Mouse (Mus musculus): ENCODE results near the gene Doc2a.

Gene Doc2a

DNA sequence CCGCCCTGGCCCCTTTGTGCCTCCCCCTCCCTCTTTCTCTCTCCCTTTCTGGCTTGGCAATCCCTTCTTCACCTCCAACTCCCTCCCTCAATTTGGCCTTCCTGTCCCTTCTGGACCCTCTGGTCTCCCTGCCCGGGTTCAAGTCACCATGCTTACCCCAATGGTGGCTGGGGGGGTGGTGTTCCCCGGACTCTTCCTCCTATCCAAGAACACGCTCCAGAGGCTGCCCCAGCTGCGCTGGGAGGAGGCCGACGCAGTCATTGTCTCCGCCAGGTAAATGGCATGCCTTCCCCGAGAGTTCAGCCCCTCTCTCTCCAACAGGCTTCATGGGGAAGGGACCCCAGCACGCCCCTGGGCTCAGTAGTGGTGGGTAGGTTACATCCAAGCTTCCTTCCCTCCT is 23.3 kb upstream of the Doc2a start:
- in situ Hi-C loops (cut with MboI): no loop called here

DNA sequence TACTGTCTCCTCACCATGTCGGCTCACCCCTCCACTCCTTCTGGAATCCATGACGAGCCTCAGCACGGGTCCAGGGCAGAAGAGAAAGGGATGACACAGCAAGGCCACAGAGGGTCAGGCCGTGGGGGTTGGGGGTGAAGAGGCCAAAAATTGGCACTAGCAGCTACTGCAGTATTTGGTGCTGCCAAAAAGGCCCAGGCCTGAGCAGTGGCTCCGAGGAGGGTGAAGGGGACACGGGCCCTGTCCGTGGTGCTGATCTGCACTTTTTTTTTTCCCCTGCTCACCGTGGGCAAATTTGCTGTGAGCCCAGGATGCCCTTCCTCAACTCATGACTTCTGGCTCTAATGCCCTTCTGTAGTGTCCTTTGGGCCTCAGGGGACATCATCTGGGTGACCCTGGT is 21.8 kb upstream of the Doc2a start:
- in situ Hi-C loops (cut with MboI): no loop called here

- in situ Hi-C loops (cut with MboI): no loop called here
Observed at GRCm38 (mm10) chr7:126825952-126826351, 21.3 kb upstream of the Doc2a start.

DNA sequence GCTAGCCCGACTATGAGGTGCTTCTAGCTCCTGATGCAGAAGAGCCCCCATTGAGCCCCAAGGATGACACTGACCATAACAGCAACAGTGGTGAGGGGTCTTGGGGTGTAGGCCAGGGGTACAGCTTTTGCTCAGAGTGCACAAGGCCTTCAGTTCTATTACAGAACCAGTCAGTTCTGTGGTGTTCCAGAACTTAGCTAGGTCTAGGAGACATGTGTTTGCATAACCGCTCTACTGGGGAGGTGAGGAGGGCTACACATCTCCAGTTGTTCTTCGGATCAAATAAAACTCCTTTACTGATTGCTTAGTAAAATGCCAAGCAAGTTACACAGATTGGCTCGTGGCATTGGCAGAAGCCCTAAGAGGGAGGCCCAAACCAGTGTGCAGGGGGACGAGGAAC is 15.7 kb upstream of the Doc2a start, which contains the start of gene 4930451I11Rik:
4930451I11Rik (minus strand) TSS at position 101 of the 400 bp plus-strand sequence.
- in situ Hi-C loops (cut with MboI): loop anchor here (5.0 kb wide), 1 partner anchor 286 kb away; no protein-coding TSS in a partner anchor

GRCm38 (mm10) chr7:126832036-126832598 is 15.1 kb upstream of the Doc2a start:
- in situ Hi-C loops (cut with MboI): loop anchor here (5.0 kb wide), 1 partner anchor 285 kb away; no protein-coding TSS in a partner anchor

GRCm38 (mm10) chr7:126833294-126833693 is 13.9 kb upstream of the Doc2a start:
- in situ Hi-C loops (cut with MboI): loop anchor here (5.0 kb wide), 1 partner anchor 284 kb away; no protein-coding TSS in a partner anchor

- in situ Hi-C loops (cut with MboI): no loop called here
Observed at GRCm38 (mm10) chr7:126843276-126843675, 3.9 kb upstream of the Doc2a start.

GRCm38 (mm10) chr7:126845516-126845915 is 1.7 kb upstream of the Doc2a start:
- in situ Hi-C loops (cut with MboI): no loop called here

DNA sequence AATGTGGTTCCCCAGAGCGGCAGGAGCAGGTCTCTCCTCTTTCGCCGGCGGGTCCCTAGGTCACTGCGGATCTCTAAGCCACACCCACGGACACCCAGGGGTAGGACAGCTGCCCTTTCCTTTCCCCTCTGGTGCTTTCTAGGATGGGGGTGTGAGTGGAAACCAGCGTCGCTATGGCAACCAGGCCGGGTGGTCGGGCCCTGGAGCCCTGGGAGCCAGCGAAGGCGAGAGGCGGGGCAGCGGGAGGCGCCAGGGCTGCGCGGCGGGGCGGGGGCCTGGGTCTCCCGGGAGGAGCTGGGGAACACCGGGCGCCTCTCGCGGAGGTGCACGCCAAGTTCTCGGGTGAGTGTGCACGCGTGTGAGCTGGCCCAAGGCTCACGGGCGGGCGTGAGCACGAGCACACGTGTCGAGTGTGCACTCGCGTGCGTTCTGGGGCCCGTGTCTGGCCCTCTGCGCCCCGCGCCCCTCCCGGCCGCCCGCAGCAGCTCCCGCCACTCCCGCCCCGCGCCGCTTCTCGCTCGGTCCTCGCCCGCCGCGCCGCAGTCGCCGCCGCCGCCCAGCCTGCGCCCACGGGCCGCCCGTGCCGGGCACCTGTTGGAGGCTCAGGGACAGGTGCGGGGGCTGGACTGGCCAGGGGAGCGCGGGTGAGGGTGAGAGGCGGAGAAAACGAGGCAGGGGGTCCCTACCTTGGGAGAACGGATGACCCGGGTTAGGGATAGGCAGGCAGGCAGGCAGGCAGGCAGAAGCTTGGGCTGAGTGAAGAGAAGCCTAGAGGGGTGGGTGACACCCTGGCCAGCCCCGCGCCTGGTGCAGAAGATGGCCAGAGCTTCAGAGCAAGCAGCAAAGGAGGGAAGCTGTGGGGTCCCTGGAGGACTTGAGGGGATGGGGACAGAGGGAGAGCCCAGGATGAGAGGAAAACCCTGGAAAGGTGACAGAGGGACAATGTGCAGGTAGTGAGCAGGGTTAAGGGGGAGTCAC is 494 bp downstream of the Doc2a start:
- in situ Hi-C loops (cut with MboI): no loop called here

- in situ Hi-C loops (cut with MboI): no loop called here
Observed at GRCm38 (mm10) chr7:126848794-126849193, 1.6 kb downstream of the Doc2a start.

GRCm38 (mm10) chr7:126850161-126850560 is 2.9 kb downstream of the Doc2a start:
- in situ Hi-C loops (cut with MboI): no loop called here

- in situ Hi-C loops (cut with MboI): no loop called here
Observed at GRCm38 (mm10) chr7:126851192-126851591, 4.0 kb downstream of the Doc2a start.

DNA sequence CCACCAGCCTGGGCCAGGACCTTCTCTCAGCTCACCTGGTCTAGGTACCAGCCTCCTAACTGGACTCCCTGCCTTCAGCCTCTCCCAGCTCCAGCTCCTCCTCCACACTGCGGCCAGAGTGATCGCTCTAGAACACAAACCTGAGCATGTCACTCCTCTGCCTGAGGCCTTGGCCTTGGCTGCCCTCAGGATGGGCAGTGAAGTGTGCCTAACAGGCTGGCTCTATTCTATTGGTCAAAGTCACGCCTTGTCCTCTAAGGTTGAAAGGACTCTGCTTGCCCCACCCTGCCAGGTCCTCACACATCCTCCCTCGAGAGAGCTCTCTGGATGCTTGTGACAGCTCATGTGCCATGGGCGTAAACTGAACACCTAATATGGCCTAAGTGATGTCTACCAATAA is 6.2 kb downstream of the Doc2a start:
- in situ Hi-C loops (cut with MboI): no loop called here

DNA sequence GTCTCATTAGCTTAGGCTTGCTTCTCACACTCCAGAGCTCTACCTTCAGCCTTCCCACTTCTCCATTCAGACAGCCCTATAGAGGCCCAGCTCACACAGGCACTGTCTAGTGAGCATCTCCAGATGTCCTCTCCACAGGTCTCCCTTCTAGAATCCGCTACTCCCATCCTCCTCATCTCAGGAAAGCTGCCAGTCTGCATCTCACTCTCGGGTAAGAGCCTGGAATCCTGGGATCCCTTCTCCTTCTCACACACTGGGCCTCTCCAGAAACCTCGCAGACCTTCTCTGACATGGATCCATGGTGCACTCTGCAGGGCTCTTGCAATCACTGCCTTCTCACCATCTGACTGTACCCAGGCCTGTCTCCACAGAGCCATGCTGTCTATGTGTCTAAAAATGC is 8.4 kb downstream of the Doc2a start:
- in situ Hi-C loops (cut with MboI): no loop called here

GRCm38 (mm10) chr7:126856741-126857420 is 9.7 kb downstream of the Doc2a start:
- in situ Hi-C loops (cut with MboI): no loop called here

DNA sequence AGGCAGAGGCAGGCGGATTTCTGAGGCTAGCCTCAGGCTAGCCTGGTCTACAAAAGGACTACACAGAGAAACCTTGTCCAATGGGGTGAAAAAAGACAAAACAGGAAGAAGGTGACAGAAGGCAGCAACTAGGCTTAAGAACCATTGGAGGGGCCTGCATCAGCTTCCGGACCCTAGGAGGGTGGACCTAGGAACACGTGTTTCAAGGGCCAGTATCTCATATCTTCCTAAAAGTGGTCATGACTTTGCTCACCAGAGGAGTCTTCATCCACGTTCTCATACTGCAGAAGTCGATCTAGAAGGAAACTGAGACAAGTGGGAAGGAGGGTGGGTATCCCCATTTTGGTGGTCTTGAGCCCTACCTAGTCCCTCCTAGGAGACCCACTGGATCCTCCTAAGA is 13.8 kb downstream of the Doc2a start:
- in situ Hi-C loops (cut with MboI): no loop called here

GRCm38 (mm10) chr7:126861429-126862130 is 14.4 kb downstream of the Doc2a start, which contains the start of gene Hirip3:
Gene Hirip3, plus strand, starts transcription at chr7:126861972.
- in situ Hi-C loops (cut with MboI): no loop called here

GRCm38 (mm10) chr7:126862147-126862784 is 15.1 kb downstream of the Doc2a start, which contains the start of gene Ino80e:
Gene Ino80e, minus strand, starts transcription at chr7:126862377.
- in situ Hi-C loops (cut with MboI): no loop called here

GRCm38 (mm10) chr7:126863791-126864190 is 16.6 kb downstream of the Doc2a start:
- in situ Hi-C loops (cut with MboI): no loop called here

DNA sequence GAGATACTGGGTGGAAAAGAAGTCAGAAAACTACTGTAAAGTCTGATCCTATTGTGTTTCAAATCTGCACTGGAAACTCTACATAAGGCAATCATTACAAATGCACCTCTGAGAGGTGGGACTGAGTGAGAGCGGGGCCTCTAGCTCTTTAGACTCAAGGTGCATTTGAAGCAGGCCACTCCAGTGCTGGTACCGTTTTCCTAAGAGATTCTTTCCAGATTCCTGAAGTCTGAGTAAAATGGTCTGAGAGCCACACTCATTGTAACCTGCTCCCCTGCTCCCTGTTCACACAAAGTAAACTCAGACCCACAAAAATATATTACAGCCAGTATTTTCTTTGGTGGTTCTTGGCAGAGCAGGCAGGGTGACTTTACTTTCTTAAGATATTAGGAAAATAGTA is 20.3 kb downstream of the Doc2a start:
- in situ Hi-C loops (cut with MboI): no loop called here

DNA sequence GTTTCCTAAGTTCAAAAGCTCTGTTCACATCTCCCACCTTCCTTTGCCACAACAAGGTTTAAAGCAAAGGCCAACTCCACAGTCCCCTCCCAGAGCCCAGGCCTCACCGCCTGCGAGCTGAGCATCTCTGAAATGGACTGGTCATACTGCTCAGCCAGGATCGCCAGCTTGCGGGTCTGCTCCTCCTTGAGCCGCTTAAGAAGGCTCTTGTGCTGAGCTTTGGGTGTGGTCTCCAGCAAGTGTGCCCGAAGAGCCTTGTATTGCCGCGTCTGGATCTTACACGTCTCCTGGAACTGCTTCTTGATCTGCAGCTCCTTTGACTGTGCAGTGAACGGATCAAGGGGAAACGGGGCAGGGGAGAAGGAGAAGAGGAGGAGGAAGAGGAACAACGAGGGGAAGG is 20.8 kb downstream of the Doc2a start:
- in situ Hi-C loops (cut with MboI): no loop called here
